Mouse (Mus musculus): ENCODE measurements at regions not wholly inside any gene's neighbourhood (a gene's known extent, or its start where the extent isn't known, plus 50 kb on each side); places are given as distances from the start of the nearest gene placed in this dataset.
"Not testable (repeated sequence)": the region's sequence is repeated elsewhere in the genome, so short reads cannot be mapped to it uniquely, and the experiment has no call there.

DNA sequence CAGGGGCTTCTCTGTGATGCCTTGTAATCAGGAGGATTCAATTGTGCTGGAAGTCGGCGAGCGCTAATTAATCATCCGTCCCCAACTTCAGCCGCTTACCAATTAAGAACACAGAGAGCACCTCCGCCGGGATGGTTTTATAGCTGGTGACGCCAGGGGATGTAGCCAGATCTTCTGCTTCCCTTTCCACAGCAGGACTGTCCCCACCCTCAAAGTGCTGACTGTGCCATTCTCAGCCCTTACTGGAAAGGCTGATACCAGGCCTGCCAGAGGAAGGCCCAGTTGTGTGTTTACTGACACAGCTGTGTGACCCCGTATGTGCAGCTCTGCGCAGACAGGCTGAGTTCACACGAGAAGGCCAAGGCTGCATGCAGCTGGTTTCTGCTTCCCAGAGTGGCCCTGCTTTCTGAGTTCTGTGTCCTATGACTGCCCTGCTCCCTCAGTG lies 59.9 kb upstream of the Bend4 start:
- ATAC-seq (ENCODE audit: low read depth): peak; percentile 45; the same call in 1 of the 2 replicates
- Histone ChIP-seq H3K9ac (ENCODE audit: low read length) (no peak overlapping the region), H3K9me3 (ENCODE audit: control insufficient read depth, low read length) (no peaks in the 10 kb centered on the region), H3K27ac (ENCODE audit: low read length) (no peak overlapping the region), H3K4me1 (replicated peaks; ENCODE audit: control insufficient read depth, insufficient read depth, low read length) (peaks cover 1% of the 10 kb centered on the region; the same call in 1 of the 2 replicates), H3K4me2 (ENCODE audit: low read depth, low read length) (no peak overlapping the region), H3K4me3 (ENCODE audit: low read length) (no peak overlapping the region), H3K27me3 (ENCODE audit: control insufficient read depth, insufficient read depth, low read depth, low read length) (no peaks in the 10 kb centered on the region), H3K36me3 (ENCODE audit: control insufficient read depth, insufficient read depth, low read length) (no peaks in the 10 kb centered on the region)
- WGBS: 53% methylated on average over 11 of the region's 11 CpGs

- not testable (repeated sequence) for H3K36me3 ChIP-seq (ENCODE audit: control insufficient read depth, insufficient read depth, low read length); ATAC-seq (ENCODE audit: low read depth); H3K27ac ChIP-seq (ENCODE audit: low read length); H3K4me3 ChIP-seq (ENCODE audit: low read length); H3K4me1 ChIP-seq (replicated peaks; ENCODE audit: control insufficient read depth, insufficient read depth, low read length); H3K4me2 ChIP-seq (ENCODE audit: low read depth, low read length); H3K9me3 ChIP-seq (ENCODE audit: control insufficient read depth, low read length); H3K27me3 ChIP-seq (ENCODE audit: control insufficient read depth, insufficient read depth, low read depth, low read length); H3K9ac ChIP-seq (ENCODE audit: low read length)
These were observed 62.6 kb upstream of the Bend4 start for GRCm38 (mm10) chr5:67490709-67491108.

GRCm38 (mm10) chr5:67492893-67493302 lies 64.8 kb upstream of the Bend4 start:
- Histone ChIP-seq H3K4me2 (ENCODE audit: low read depth, low read length) (peak overlapping the region; percentile 27; the same call in 1 of the 2 replicates), H3K4me1 (replicated peaks; ENCODE audit: control insufficient read depth, insufficient read depth, low read length) (peaks cover 3% of the 10 kb centered on the region; the same call in 1 of the 2 replicates), H3K36me3 (ENCODE audit: control insufficient read depth, insufficient read depth, low read length) (no peaks in the 10 kb centered on the region), H3K9ac (ENCODE audit: low read length) (no peak overlapping the region), H3K4me3 (ENCODE audit: low read length) (no peak overlapping the region), H3K27me3 (ENCODE audit: control insufficient read depth, insufficient read depth, low read depth, low read length) (no peaks in the 10 kb centered on the region), H3K27ac (ENCODE audit: low read length) (no peak overlapping the region), H3K9me3 (ENCODE audit: control insufficient read depth, low read length) (no peaks in the 10 kb centered on the region)
- 25% methylated on average over 9 of the region's 9 CpGs for WGBS
- peak; percentile 49 for ATAC-seq (ENCODE audit: low read depth)

GRCm38 (mm10) chr5:67496710-67497109 lies 68.6 kb upstream of the Bend4 start:
- no peak overlapping the region for H3K4me3 ChIP-seq (ENCODE audit: low read length)
- no peak overlapping the region for H3K9ac ChIP-seq (ENCODE audit: low read length)
- no peak overlapping the region for H3K27ac ChIP-seq (ENCODE audit: low read length)
- H3K36me3 ChIP-seq (ENCODE audit: control insufficient read depth, insufficient read depth, low read length): no peaks in the 10 kb centered on the region
- peaks cover 3% of the 10 kb centered on the region; the same call in 1 of the 2 replicates for H3K4me1 ChIP-seq (replicated peaks; ENCODE audit: control insufficient read depth, insufficient read depth, low read length)
- no peak overlapping the region for H3K4me2 ChIP-seq (ENCODE audit: low read depth, low read length)
- H3K27me3 ChIP-seq (ENCODE audit: control insufficient read depth, insufficient read depth, low read depth, low read length): no peaks in the 10 kb centered on the region
- no peak for ATAC-seq (ENCODE audit: low read depth)
- H3K9me3 ChIP-seq (ENCODE audit: control insufficient read depth, low read length): no peaks in the 10 kb centered on the region
- WGBS: 73% methylated on average over 7 of the region's 7 CpGs

DNA sequence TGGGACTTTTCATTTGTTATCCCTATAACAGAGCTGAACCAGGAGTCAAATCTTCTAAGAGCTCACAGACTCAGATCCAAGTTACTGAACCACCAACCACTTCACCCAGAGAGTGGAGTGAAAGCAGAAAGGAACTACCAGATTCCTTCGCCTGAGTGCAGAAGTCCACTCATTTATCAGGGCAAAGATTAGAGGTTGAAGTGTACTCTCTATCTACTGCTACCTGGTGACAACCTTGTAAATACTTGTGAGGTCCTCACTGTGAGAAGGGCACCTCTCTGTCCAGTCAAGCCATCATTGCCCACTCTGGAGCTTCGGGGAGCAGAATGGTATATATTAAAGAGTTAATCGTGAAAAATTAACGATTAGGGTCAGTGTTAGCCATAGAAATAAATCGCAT lies 87.4 kb upstream of the Shisa3 start:
- Histone ChIP-seq H3K27ac (ENCODE audit: low read length) (no peak overlapping the region), H3K4me3 (ENCODE audit: low read length) (no peak overlapping the region), H3K9ac (ENCODE audit: low read length) (no peak overlapping the region), H3K36me3 (ENCODE audit: control insufficient read depth, insufficient read depth, low read length) (no peaks in the 10 kb centered on the region), H3K27me3 (ENCODE audit: control insufficient read depth, insufficient read depth, low read depth, low read length) (no peaks in the 10 kb centered on the region), H3K4me2 (ENCODE audit: low read depth, low read length) (no peak overlapping the region), H3K9me3 (ENCODE audit: control insufficient read depth, low read length) (no peaks in the 10 kb centered on the region), H3K4me1 (replicated peaks; ENCODE audit: control insufficient read depth, insufficient read depth, low read length) (no peaks in the 10 kb centered on the region)
- no peak for ATAC-seq (ENCODE audit: low read depth)
- 77% methylated on average over 5 of the region's 5 CpGs for WGBS

DNA sequence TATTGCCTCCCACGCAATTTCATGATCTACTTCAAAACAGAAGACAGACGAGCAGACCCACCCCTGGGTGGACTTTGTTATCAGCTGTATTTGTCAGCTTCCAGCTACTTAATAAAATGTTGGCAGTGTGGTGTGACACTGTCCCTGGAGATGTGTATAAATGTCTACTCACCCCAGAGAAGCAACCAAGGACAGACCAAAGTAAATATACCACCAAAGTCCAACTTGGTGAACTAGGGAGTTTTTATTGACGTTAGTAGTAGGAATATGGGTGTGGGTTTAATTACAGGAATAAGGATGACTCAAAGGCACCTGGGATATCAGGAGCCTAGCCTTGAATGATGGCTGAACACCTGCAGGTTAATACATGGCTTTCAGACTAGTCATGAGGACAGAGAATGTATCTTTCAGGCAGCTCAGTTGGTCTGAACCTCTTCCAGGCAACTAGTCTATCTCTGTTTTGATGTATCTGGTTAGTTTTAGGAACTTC lies 86.2 kb upstream of the Shisa3 start:
- Histone ChIP-seq H3K4me2 (ENCODE audit: low read depth, low read length) (no peak overlapping the region), H3K9ac (ENCODE audit: low read length) (no peak overlapping the region), H3K4me1 (replicated peaks; ENCODE audit: control insufficient read depth, insufficient read depth, low read length) (no peaks in the 10 kb centered on the region), H3K27ac (ENCODE audit: low read length) (no peak overlapping the region), H3K9me3 (ENCODE audit: control insufficient read depth, low read length) (no peaks in the 10 kb centered on the region), H3K27me3 (ENCODE audit: control insufficient read depth, insufficient read depth, low read depth, low read length) (no peaks in the 10 kb centered on the region), H3K4me3 (ENCODE audit: low read length) (no peak overlapping the region), H3K36me3 (ENCODE audit: control insufficient read depth, insufficient read depth, low read length) (no peaks in the 10 kb centered on the region)
- no peak for ATAC-seq (ENCODE audit: low read depth)
- 52% methylated on average over 3 of the region's 3 CpGs for WGBS

DNA sequence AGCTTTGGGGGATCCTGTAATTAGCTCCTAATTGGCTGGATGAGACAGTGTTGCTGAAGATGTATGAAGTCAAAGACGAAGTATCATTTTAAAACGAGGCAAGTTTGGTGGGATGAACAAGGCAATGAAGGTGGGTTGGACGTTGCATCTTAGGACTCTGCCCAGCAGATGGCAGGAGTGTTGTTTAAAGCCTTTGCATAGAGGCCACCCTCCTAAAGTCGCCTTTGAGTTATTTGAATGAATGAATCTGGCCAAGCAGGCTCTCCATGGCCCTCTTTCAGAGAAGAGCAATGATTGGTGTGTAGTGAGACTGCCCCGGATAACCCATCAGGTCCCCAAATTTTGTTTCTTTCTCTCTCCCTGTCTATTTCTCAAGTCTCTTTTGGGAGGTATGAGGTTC lies 77.5 kb upstream of the Shisa3 start:
- Histone ChIP-seq H3K4me1 (replicated peaks; ENCODE audit: control insufficient read depth, insufficient read depth, low read length) (no peaks in the 10 kb centered on the region; the same call in 1 of the 2 replicates), H3K27ac (ENCODE audit: low read length) (no peak overlapping the region), H3K36me3 (ENCODE audit: control insufficient read depth, insufficient read depth, low read length) (no peaks in the 10 kb centered on the region), H3K9me3 (ENCODE audit: control insufficient read depth, low read length) (no peaks in the 10 kb centered on the region), H3K4me3 (ENCODE audit: low read length) (no peak overlapping the region), H3K9ac (ENCODE audit: low read length) (no peak overlapping the region), H3K4me2 (ENCODE audit: low read depth, low read length) (no peak overlapping the region), H3K27me3 (ENCODE audit: control insufficient read depth, insufficient read depth, low read depth, low read length) (no peaks in the 10 kb centered on the region)
- no peak for ATAC-seq (ENCODE audit: low read depth)
- 49% methylated on average over 5 of the region's 5 CpGs for WGBS

GRCm38 (mm10) chr5:67530957-67531356 lies 76.7 kb upstream of the Shisa3 start:
- Histone ChIP-seq H3K4me2 (ENCODE audit: low read depth, low read length) (no peak overlapping the region), H3K27ac (ENCODE audit: low read length) (no peak overlapping the region), H3K9me3 (ENCODE audit: control insufficient read depth, low read length) (no peaks in the 10 kb centered on the region), H3K36me3 (ENCODE audit: control insufficient read depth, insufficient read depth, low read length) (no peaks in the 10 kb centered on the region), H3K27me3 (ENCODE audit: control insufficient read depth, insufficient read depth, low read depth, low read length) (no peaks in the 10 kb centered on the region), H3K9ac (ENCODE audit: low read length) (no peak overlapping the region), H3K4me1 (replicated peaks; ENCODE audit: control insufficient read depth, insufficient read depth, low read length) (no peaks in the 10 kb centered on the region; the same call in 1 of the 2 replicates), H3K4me3 (ENCODE audit: low read length) (no peak overlapping the region)
- ATAC-seq (ENCODE audit: low read depth): 0 out of 2 replicates have a peak, but pooled peaks have one; percentile 28
- 30% methylated on average over 8 of the region's 8 CpGs for WGBS

DNA sequence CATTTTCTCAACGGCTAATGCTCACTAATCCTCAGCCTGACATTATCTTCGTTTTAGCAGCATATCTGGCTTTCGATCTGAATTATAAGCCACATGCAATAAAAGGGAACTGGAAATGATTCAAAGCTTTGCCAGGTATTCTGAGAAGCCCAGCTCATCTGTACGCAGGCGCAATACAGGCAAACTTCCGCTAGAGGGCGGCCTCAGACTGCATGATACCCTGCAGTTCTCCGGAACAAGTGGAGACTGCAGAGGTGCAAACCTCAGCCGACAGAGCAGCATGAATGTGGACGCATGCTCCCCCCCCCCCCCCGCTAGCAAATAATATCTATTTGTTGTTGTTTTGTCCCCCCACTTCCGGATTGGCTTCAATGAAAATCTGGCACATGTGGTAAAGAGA lies 75.3 kb upstream of the Shisa3 start:
- Histone ChIP-seq H3K4me1 (replicated peaks; ENCODE audit: control insufficient read depth, insufficient read depth, low read length) (no peaks in the 10 kb centered on the region; the same call in 1 of the 2 replicates), H3K36me3 (ENCODE audit: control insufficient read depth, insufficient read depth, low read length) (no peaks in the 10 kb centered on the region), H3K27me3 (ENCODE audit: control insufficient read depth, insufficient read depth, low read depth, low read length) (no peaks in the 10 kb centered on the region), H3K4me2 (ENCODE audit: low read depth, low read length) (peak overlapping the region; percentile 47), H3K4me3 (ENCODE audit: low read length) (peak overlapping the region; percentile 27; the same call in 1 of the 2 replicates), H3K9ac (ENCODE audit: low read length) (no peak overlapping the region), H3K9me3 (ENCODE audit: control insufficient read depth, low read length) (no peaks in the 10 kb centered on the region), H3K27ac (ENCODE audit: low read length) (no peak overlapping the region)
- peak; percentile 64; the same call in 1 of the 2 replicates for ATAC-seq (ENCODE audit: low read depth)
- 1% methylated on average over 12 of the region's 12 CpGs for WGBS

Measured in lung, embryonic 16.5 days (tissue).